Comparison of ENCODE assay signal across 17 mouse cellular contexts in genomic region chr7:34805042-34805441, GRCm38 (mm10). TPM values are rescaled to one million over a fixed set of nuclear protein-coding genes. Genes with fewer than 3 reads are reported as not detected.
DNase-seq lines count a peak whose midpoint lies in the region; ATAC-seq and TF ChIP-seq lines count a peak whose summit lies in the region.
"Had no signal": no experiment of that assay in that cellular context is flagged by ENCODE, and none has a peak within 500 bp of the region (broad histone marks: within the 10 kb centered on the region; RNA-seq: fewer than 3 reads in every experiment).

No protein-coding gene starts in this region.

- no peaks in the 10 kb centered on the region for H3K4me1 ChIP-seq in liver, postnatal 0 days (ENCODE audit: insufficient read depth)
- peaks cover 58% of the 10 kb centered on the region for H3K4me1 ChIP-seq in hindbrain, embryonic 12.5 days
- H3K4me1 ChIP-seq in intestine, postnatal 0 days (replicated peaks; ENCODE audit: control insufficient read depth, insufficient read depth, low read length) = no peaks in the 10 kb centered on the region
- H3K4me1 ChIP-seq in kidney, embryonic 16.5 days (ENCODE audit: insufficient read depth, low read length) = peaks cover 13% of the 10 kb centered on the region
- H3K4me1 ChIP-seq in forebrain, embryonic 11.5 days (replicated peaks; ENCODE audit: control insufficient read depth, insufficient read depth, low read length) = peaks cover 1% of the 10 kb centered on the region; the same call in 1 of the 2 replicates

- no peak overlapping the region for H3K27ac ChIP-seq in liver, postnatal 0 days (ENCODE audit: low read depth)
- H3K27ac ChIP-seq in hindbrain, embryonic 12.5 days = 0 out of 2 replicates have a peak overlapping the region, but pooled peaks have one; percentile 24
- H3K27ac ChIP-seq in intestine, postnatal 0 days (ENCODE audit: low read depth, low read length) = 0 out of 2 replicates have a peak overlapping the region, but pooled peaks have one; percentile 41
- H3K27ac ChIP-seq in kidney, embryonic 16.5 days (ENCODE audit: low read length) = peak overlapping the region; percentile 67
- no peak overlapping the region for H3K27ac ChIP-seq in left cerebral cortex, adult 2 months
- H3K27ac ChIP-seq in forebrain, embryonic 11.5 days (ENCODE audit: low read depth, low read length) = no peak overlapping the region
- H3K27ac ChIP-seq: embryonic facial prominence, embryonic 15.5 days; forebrain, embryonic 12.5 days; macrophage had no signal

- no peak overlapping the region for H3K4me3 ChIP-seq in liver, postnatal 0 days (ENCODE audit: low read depth, low read length)
- H3K4me3 ChIP-seq in hindbrain, embryonic 12.5 days = no peak overlapping the region
- H3K4me3 ChIP-seq in intestine, postnatal 0 days (ENCODE audit: low read depth, low read length) = no peak overlapping the region
- H3K4me3 ChIP-seq in kidney, embryonic 16.5 days (ENCODE audit: low read length) = no peak overlapping the region
- no peak overlapping the region for H3K4me3 ChIP-seq in left cerebral cortex, adult 2 months
- H3K4me3 ChIP-seq in forebrain, embryonic 11.5 days (ENCODE audit: low read depth, low read length) = no peak overlapping the region
- H3K4me3 ChIP-seq: embryonic facial prominence, embryonic 15.5 days; forebrain, embryonic 12.5 days had no signal

- H3K36me3 ChIP-seq in liver, postnatal 0 days (replicated peaks; ENCODE audit: insufficient read depth, low read length) = no peaks in the 10 kb centered on the region
- no peaks in the 10 kb centered on the region for H3K36me3 ChIP-seq in hindbrain, embryonic 12.5 days
- no peaks in the 10 kb centered on the region for H3K36me3 ChIP-seq in intestine, postnatal 0 days (ENCODE audit: control insufficient read depth, insufficient read depth)
- no peaks in the 10 kb centered on the region for H3K36me3 ChIP-seq in kidney, embryonic 16.5 days (ENCODE audit: insufficient read depth, low read length)
- no peaks in the 10 kb centered on the region for H3K36me3 ChIP-seq in forebrain, embryonic 11.5 days (ENCODE audit: control insufficient read depth, insufficient read depth, low read length)
- H3K36me3 ChIP-seq: embryonic facial prominence, embryonic 15.5 days; forebrain, embryonic 12.5 days had no signal

- ATAC-seq in liver, postnatal 0 days = peak; percentile 82
- no peak for ATAC-seq in hindbrain, embryonic 12.5 days (ENCODE audit: low FRiP score)
- ATAC-seq in intestine, postnatal 0 days = peak; percentile 47; the same call in 1 of the 2 replicates
- peak; percentile 87 for ATAC-seq in kidney, embryonic 16.5 days (ENCODE audit: low FRiP score, low TSS enrichment)
- ATAC-seq in forebrain, embryonic 11.5 days (replicated peaks; ENCODE audit: low FRiP score) = no peak

- H3K4me2 ChIP-seq in liver, postnatal 0 days (ENCODE audit: low read depth, low read length) = no peak overlapping the region
- H3K4me2 ChIP-seq in hindbrain, embryonic 12.5 days (replicated peaks) = no peak overlapping the region
- no peak overlapping the region for H3K4me2 ChIP-seq in intestine, postnatal 0 days (replicated peaks; ENCODE audit: low read depth)
- no peak overlapping the region for H3K4me2 ChIP-seq in kidney, embryonic 16.5 days (replicated peaks; ENCODE audit: low read depth, low read length)
- no peak overlapping the region for H3K4me2 ChIP-seq in forebrain, embryonic 11.5 days (ENCODE audit: low read depth, low read length, severe bottlenecking)
- H3K4me2 ChIP-seq: embryonic facial prominence, embryonic 15.5 days; forebrain, embryonic 12.5 days; lung, embryonic 14.5 days had no signal

- no peaks in the 10 kb centered on the region for H3K9me3 ChIP-seq in liver, postnatal 0 days (ENCODE audit: low read length)
- H3K9me3 ChIP-seq in hindbrain, embryonic 12.5 days (replicated peaks) = no peaks in the 10 kb centered on the region
- H3K9me3 ChIP-seq in intestine, postnatal 0 days (ENCODE audit: control insufficient read depth) = no peaks in the 10 kb centered on the region
- H3K9me3 ChIP-seq in kidney, embryonic 16.5 days (ENCODE audit: low read length) = no peaks in the 10 kb centered on the region
- no peaks in the 10 kb centered on the region for H3K9me3 ChIP-seq in forebrain, embryonic 11.5 days (ENCODE audit: control insufficient read depth, low read length)
- H3K9me3 ChIP-seq: embryonic facial prominence, embryonic 15.5 days; forebrain, embryonic 12.5 days had no signal

- DNase-seq in liver, postnatal 0 days = no peak
- DNase-seq in liver = no peak
- DNase-seq in left cerebral cortex, adult 2 months (ENCODE audit: extremely low spot score in 1 of 2, low spot score in 2 of 2) = no peak
- no peak for DNase-seq in forebrain, embryonic 11.5 days (ENCODE audit: low spot score)
- DNase-seq in right cerebral cortex, postnatal 10 days (ENCODE audit: low spot score in 2 of 2) = no peak
- DNase-seq: cerebellum, postnatal 10 days; embryo, embryonic 11 days; gastrocnemius, postnatal 14 days; heart, postnatal 10 days; lung, embryonic 14.5 days; thymus, adult 2 months had no signal

- no peak for TF ChIP-seq EP300 in liver, postnatal 0 days (IDR thresholded peaks at IDR 0.05; ENCODE audit: low read depth)

- no peak overlapping the region for H3K9ac ChIP-seq in liver, postnatal 0 days (replicated peaks)
- H3K9ac ChIP-seq in hindbrain, embryonic 12.5 days = no peak overlapping the region
- no peak overlapping the region for H3K9ac ChIP-seq in intestine, postnatal 0 days (ENCODE audit: low read depth, low read length)
- H3K9ac ChIP-seq in kidney, embryonic 16.5 days (replicated peaks; ENCODE audit: low read length) = no peak overlapping the region
- no peak overlapping the region for H3K9ac ChIP-seq in forebrain, embryonic 11.5 days (ENCODE audit: low read length)
- H3K9ac ChIP-seq: embryonic facial prominence, embryonic 15.5 days; forebrain, embryonic 12.5 days; lung, embryonic 14.5 days had no signal

- WGBS in liver, postnatal 0 days (ENCODE audit: insufficient replicate concordance) = 51% methylated on average over 2 of the region's 2 CpGs
- 79% methylated on average over 2 of the region's 2 CpGs for whole genome bisulfite sequencing in hindbrain, embryonic 12.5 days
- whole genome bisulfite sequencing in intestine, postnatal 0 days = 43% methylated on average over 2 of the region's 2 CpGs
- 64% methylated on average over 2 of the region's 2 CpGs for WGBS in kidney, embryonic 16.5 days
- 94% methylated on average over 2 of the region's 2 CpGs for WGBS in forebrain, embryonic 11.5 days

- peaks cover 11% of the 10 kb centered on the region; the same call in 1 of the 2 replicates for H3K27me3 ChIP-seq in liver, postnatal 0 days (ENCODE audit: insufficient read depth, low read length)
- peaks cover 25% of the 10 kb centered on the region for H3K27me3 ChIP-seq in hindbrain, embryonic 12.5 days
- H3K27me3 ChIP-seq in intestine, postnatal 0 days (replicated peaks; ENCODE audit: control insufficient read depth, insufficient read depth, low read length) = peaks cover 11% of the 10 kb centered on the region
- H3K27me3 ChIP-seq in kidney, embryonic 16.5 days (ENCODE audit: insufficient read depth, low read length) = peaks cover 9% of the 10 kb centered on the region
- H3K27me3 ChIP-seq in forebrain, embryonic 11.5 days (ENCODE audit: control insufficient read depth, insufficient read depth, low read length) = peaks cover 12% of the 10 kb centered on the region

- no peak for TF ChIP-seq CTCF in liver, postnatal 0 days (IDR thresholded peaks at IDR 0.05; ENCODE audit: low read depth)
- TF ChIP-seq CTCF in intestine, postnatal 0 days (IDR thresholded peaks at IDR 0.05; ENCODE audit: low read depth) = no peak
- no peak for TF ChIP-seq CTCF in left cerebral cortex, adult 2 months (IDR thresholded peaks at IDR 0.05)

- intact Hi-C loops in left cerebral cortex, adult 2 months (cut with DNase I) = no loop called here

RNA-seq across cellular contexts. Expression of gene Chst8, which starts 7.5 kb away (rescaled TPM):
- polyA plus RNA-seq in liver, postnatal 0 days (2015; fragmentation: Nextera tagmentation; extraction: Ambion mirVana) = 0.21 and 0.47 TPM in 2 replicates
- 22.4 and 24.7 TPM in 2 replicates for polyA plus RNA-seq in hindbrain, embryonic 12.5 days (2016; fragmentation: Nextera tagmentation; extraction: Ambion mirVana)
- polyA plus RNA-seq in intestine, postnatal 0 days (2015; fragmentation: Nextera tagmentation; extraction: Ambion mirVana) = 2.7 and 3.5 TPM in 2 replicates
- polyA plus RNA-seq in kidney, embryonic 16.5 days (2015; fragmentation: Nextera tagmentation; extraction: Ambion mirVana) = 15.4 and 16.5 TPM in 2 replicates
- total RNA-seq in left cerebral cortex, adult 2 months (2021) = 10 to 100 TPM; 20.9 to 22.0 TPM
- 11.4 and 12.0 TPM in 2 replicates for polyA plus RNA-seq in forebrain, embryonic 11.5 days (2014; fragmentation: Nextera tagmentation; extraction: Ambion mirVana)
- polyA plus RNA-seq: macrophage had no signal

Comparison
In these comparisons a context has a peak if more than half of its experiments do, and no peak if none do; other contexts are left out.
1. ATAC-seq: peak in liver, postnatal 0 days (single experiment), intestine, postnatal 0 days (single experiment) and kidney, embryonic 16.5 days (single experiment); none in hindbrain, embryonic 12.5 days (single experiment) and forebrain, embryonic 11.5 days (single experiment).
2. H3K27ac ChIP-seq: peak in hindbrain, embryonic 12.5 days (single experiment), intestine, postnatal 0 days (single experiment) and kidney, embryonic 16.5 days (single experiment); none in liver, postnatal 0 days (single experiment), left cerebral cortex, adult 2 months (single experiment) and forebrain, embryonic 11.5 days (single experiment).